Mouse (Mus musculus) ZHBTc4 (cell line): ENCODE data around the gene Ccdc63.
A peak's percentile ranks its signal among the peaks of the same experiment; 100 is the strongest.

ENCODE experiments used
- DNase-seq: peaks from one replicate; pipeline ENCODE4 v3.0.0-alpha.2; 2011; ENCODE audit warnings: low read depth, low spot score

Ccdc63 gene

GRCm38 (mm10) chr5:122086121-122086520, 54.5 kb downstream of the Ccdc63 start:
- no peak for DNase-seq

- DNase-seq: no peak
These were observed 55.3 kb downstream of the Ccdc63 start for GRCm38 (mm10) chr5:122085291-122085690.

GRCm38 (mm10) chr5:122084470-122084869, 56.2 kb downstream of the Ccdc63 start:
- no peak for DNase-seq

DNA sequence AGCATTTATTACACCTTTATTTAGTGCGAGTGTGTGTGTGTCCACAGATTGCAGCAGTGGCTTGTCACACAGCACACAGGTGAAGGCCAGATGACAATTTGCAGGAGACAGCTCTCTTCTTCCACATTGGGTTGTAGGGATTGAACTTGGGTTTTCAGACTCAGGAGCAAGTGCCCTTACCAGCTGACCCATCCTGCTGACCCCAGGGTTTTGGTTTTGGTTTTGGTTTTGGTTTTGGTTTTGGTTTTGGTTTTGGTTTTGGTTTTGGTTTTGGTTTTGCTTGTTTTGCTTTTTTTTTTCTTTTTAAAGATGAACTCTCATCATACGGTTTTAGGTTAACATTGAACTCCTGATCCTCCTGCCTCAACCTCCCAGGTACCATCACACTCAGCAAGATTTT, 57.3 kb downstream of the Ccdc63 start:
- DNase-seq: no peak

DNA sequence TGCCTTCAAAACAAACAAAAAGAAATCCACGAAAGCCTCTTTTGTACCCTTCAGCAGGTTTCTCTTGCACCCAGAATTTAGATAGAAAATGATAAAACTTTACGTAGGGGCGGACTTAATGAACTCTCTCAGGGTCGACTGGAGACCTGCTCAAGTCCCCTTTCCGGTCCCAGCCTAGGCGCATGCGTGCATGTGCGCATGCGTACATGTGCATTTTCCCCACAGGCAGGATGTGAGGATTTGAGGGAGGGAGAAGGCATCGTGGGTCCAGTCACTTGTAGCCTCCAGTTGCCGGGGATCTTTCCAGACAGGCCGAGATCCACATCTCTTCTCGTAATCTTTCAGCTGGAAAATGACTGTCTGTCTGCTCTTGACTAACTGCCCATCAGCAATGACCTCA, 59.2 kb downstream of the Ccdc63 start:
- DNase-seq: peak; percentile 67

DNA sequence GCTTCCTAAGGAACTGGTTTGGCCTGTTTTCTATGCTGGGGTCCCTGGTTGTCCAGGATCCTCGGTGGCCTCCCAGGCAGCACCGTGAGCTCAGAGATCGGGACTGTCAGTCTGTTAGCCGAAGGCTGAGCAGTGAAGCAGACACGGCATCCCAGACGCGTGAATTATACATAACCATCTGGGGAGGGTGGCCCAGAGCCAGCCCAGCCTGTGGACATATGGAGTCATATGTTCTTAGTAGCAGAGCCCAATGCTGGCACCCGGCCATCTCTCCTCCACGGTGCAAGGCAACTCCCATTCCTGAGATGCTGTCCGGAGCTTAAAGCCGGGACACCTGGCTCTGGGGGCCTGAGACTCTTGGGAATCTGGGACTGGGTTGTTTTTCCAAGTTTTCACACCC, 59.7 kb downstream of the Ccdc63 start:
- no peak for DNase-seq

DNA sequence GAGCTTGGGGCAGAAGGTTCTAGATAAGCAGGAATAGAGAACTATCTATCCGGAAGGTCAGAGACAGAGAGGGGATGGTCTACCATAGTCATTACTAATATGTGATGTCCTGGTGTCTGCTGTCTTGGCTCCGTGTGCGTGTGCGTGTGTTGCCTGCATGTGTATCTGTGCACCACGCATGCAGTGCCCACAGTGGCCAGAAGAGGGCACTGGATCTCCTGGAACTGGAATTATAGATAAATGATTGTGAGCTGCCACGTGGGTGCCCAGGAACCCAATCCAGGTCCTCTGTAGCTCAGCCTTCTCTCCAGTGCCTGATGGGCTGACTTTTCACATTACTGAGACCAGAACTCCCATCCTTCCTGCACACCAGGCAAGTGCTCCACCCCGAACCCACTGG, 60.8 kb downstream of the Ccdc63 start:
- DNase-seq: peak; percentile 93

GRCm38 (mm10) chr5:122077244-122077643, 63.4 kb downstream of the Ccdc63 start:
- DNase-seq: no peak

GRCm38 (mm10) chr5:122075736-122076135, 64.9 kb downstream of the Ccdc63 start:
- DNase-seq: peak; percentile 69

DNA sequence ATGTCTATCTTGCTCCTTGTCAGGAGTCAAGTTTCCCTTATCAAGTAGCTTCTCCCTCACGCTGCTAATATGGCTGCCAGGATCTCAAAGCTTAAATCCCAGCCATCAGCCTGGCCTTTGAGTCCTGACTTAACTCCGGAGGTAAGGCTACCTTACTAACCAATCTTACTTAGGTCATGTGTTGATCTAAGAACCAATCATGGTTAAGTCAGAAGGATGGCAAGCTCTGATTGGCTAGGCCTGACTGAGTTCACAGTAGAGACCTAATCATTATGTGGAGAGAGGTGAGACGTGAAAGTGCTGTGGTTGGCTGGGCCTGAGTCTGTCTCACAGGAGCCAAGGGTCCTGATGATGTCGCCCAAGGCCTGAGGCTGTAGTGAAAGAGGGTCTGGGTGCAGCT, 68.6 kb downstream of the Ccdc63 start:
- DNase-seq: peak; percentile 87

DNA sequence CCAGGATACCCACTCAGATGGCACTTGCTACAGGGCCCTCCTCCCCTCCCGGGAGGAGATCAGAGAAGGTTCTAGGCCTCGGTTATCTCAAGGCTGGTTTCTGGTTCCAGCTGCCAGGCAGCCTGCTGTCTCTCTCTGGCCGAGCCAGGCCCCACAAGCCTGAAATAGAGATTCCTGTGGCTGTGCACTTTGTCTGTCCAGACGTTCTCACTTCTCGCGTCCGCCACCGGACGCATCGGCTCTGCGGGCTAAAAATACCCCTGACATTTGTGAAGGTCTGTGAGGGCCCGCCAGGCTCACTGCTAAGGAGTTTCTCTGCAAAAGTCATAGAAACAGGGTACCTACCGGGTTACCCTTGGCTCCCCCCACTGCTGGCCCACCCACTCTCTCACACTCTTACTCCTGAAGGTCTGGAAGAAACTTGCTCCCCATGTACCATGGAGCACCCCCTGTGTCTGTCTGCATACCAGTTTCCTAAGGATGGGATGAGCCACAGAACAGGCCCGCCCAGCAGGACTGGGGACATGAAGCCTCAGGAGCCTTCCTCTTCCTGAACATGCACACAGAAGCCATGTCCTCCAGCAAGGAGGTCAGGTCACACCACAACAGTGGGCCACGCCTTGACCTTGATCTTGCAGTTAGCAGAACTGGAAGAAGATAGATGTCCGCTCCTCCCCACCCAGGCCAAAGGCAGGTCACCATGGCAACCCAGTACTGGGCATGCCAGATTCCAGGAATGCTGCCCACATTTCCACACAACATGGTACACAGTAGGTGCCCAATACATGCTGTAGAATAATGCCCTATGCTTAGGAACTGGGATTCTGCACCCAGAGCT, 69.4 kb downstream of the Ccdc63 start:
- peak; percentile 67 for DNase-seq

DNA sequence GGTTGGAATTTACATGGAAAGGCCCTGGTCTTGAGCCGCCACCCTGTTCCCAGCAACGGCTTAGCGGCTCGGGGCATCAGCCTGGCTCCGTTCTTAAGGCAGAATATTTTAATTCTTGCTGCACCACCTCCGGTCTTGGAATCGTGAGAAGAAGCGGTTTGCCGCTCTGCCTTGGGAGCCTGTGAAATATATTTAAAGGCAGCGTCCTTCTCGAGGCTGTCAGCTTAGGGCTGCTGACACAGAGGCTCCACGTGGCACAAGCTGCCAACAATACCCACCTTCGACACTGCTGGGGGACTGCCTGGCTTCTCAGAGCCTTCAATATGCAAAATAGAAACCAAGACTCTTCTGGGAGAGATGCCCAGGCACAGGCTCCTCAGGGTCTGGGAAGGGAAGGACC, 72.1 kb downstream of the Ccdc63 start:
- no peak for DNase-seq

DNA sequence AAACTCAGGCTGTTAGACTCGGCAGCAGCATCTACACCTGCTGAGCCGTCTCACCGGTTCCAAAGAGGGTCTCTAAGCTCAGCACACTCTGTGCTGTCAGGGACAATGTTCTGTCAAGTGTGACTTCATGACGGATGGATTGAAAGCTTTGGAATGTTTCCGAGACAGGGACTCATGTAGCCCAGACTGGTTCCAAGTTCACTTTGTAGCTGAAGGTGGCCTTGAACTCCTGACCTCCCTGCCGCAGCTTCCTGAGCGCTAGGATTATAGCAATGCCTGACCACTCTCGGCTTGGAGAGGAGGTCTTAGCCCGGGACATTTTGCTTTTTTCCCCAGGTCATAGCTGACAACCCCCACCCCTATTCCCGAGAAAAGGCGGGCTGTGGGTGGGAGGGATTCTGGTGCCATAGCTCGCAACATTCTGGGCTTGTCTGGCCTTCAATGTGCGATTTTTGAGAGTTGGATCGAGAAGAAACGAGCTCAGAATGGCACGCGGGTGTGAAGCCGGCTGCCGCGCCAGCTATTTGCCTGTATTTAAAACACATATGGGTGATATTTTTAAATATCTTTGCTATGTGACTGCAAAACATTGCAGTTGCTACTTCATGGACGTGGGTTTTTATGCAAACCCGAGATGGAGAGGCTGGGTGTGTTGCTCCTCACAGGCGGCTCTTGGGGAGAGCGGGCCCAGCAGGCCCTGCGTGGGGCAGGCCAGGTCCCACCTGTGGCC, 77.3 kb downstream of the Ccdc63 start:
- peak; percentile 56 for DNase-seq

- DNase-seq: no peak
These were observed 78.1 kb downstream of the Ccdc63 start for GRCm38 (mm10) chr5:122062479-122062878.

GRCm38 (mm10) chr5:122060767-122061333, 79.8 kb downstream of the Ccdc63 start:
- peak; percentile 92 for DNase-seq

DNA sequence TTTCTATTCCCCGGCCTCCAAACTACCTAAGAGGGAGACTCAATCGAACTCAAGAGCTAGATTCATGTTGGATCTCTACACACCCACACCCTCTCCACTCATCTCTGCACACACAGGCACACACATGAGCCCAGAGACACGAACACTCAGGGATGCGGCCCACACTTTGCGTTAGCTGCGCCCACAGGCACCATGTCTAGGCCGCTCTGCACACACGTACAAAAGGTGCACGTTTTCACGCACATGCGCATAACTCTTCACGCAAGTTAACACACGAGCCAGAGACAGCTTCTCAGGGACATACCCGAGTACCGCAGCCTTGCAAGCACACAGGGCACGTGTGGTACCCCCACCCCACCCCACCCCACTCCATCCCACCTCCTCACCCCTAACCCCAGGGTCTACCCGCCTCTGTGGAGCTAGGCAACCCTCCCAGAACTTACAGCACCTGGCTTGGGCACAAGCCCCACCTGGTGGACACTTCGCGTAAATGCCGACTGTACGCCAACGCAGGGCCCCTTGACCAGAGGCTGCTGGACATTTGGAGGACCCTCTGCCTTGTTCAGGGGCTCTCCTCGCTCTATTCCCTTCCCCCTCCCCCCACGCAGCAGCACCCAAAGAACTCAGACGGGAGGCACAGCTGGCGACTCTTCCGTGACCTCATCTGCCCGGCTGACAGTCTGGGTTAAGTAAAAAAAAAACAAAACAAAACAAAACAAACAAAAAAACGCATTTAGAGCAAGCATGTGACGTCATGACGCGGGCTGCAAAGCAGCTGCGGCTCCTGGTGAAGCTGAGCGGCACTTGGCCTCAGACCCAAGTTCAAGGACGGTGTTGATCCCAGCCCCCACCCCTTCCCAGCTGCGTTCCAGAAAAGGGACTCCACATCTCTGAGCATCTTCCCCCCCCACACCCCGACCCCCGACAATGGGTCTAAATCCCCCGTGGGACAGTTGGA, 81.3 kb downstream of the Ccdc63 start:
- DNase-seq: peak; percentile 73
